Mouse (Mus musculus): ENCODE measurements around the gene Abcd2. TPM values are rescaled to one million over a fixed set of nuclear protein-coding genes. Genes with fewer than 3 reads are reported as not detected.

Gene Abcd2
- polyA plus RNA-seq, 1 experiment from 2014 or later, result 3.3 TPM

Other genes with a start within 250 kb of the Abcd2 start
- 6.1 and 6.3 TPM in 2 replicates for gene Kif21a, start 141.9 kb downstream of the Abcd2 start, polyA plus RNA-seq (2016; fragmentation: Nextera tagmentation; extraction: Ambion mirVana)
- gene CN725425, start 7.7 kb upstream of the Abcd2 start, polyA plus RNA-seq (2016; fragmentation: Nextera tagmentation; extraction: Ambion mirVana), result not detected in 2 replicates

All from limb, embryonic 12.5 days (tissue).